Mouse (Mus musculus) left cerebral cortex, adult 8-10 months (tissue): ENCODE measurements at regions not wholly inside any gene's neighbourhood (a gene's known extent, or its start where the extent isn't known, plus 50 kb on each side); places are given as distances from the start of the nearest gene placed in this dataset.

Experiments
- DNase-seq, 2 experiments: peaks; one replicate each; pipeline ENCODE4 v3.0.0; 2022; ENCODE audit warnings: low spot score in 2 of 2

DNA sequence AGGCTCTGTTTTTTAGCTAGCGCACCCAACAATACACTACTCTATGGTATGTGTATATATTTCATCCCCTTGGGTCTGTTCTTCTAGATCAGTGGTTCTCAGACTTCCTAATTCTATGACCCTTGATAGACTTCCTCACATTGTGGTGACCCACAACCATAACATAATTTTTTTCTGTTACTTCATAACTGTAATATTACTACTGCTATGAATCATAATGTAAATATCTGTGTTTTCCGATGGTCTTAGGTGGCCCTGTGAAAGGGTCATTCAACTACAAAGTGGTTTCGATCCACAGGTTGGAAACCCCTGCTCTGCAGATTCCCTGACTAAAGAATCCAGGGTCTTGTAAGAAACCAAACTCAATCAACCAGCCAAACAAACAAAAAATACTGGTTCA, 220.8 kb downstream of the Opa1 start:
- DNase-seq: no peak

DNA sequence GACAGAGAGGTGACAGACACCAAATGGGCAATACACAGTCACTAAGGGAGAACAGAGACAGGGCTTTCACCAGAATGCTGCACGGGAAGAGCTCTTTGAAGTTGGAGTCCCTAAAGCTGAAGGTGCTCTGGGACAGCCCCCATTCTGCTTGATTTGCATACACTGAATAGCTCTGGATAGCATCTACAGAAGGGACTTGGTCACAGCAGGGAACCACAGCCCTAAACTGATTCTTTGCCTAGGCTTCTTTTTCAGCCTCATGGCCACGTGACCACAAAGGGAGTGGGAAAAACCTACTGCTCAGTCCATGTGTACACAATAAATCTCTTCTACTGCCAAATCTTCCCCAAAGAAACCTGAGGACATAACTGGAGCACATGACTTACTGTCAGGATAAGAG, 221.3 kb downstream of the Opa1 start:
- DNase-seq: no peak

DNA sequence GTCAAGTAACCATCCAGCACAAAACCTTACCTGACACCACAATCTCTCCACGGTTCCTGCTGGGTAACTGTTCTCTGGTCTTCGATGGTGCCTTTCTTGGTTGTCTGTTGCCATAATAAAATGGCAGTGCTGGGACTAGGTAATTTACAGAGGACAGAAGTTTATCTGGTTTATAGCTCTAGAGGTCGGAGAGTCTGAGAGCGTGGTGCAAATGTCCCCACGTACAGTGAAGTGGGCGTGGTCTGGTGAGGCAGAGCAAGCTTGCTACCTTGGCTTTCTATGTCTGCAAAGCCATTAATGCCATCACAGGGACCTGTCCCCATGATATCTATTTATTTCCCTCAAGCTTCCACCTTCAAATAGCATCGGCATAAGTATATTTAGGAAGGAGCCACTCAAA, 223.0 kb downstream of the Opa1 start:
- DNase-seq: no peak

DNA sequence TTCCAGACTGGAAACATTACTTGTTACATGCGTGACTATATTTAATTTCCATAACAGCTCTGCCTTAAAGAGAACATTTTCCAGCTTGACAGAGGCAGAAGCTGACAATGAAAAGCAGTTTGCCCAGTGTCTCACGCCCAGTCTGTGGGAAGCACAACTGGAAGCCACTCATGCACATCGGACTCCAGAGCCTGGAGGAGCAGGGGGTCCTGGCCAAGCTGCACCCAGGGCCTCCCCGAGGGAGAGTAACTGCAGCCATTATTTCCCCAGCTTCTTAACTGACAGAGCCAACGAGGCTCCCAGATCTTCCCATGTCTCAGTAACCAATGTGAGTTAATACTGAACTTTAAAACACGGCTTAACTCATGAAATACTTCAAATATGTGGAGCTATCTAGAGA, 223.5 kb downstream of the Opa1 start:
- DNase-seq: no peak

DNA sequence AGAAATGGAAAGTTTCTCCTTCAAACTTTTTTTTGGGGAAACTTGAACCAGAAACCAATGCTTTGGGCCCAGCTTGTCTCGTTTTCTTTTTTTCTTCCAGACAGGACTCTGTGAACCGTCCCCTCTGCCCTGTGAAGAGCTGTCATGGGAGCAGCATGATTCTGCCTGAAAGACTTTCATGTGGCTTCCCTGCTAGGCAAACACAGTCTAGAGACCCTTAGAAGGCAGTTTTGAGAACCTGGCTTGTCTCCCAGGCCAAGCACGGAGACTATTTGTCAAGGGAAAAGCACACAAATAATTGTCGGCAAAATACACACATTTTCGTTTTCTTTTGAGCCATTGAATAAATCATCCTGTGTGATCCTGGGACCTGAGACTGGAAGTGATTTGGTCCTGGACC, 228.7 kb downstream of the Opa1 start:
- DNase-seq: no peak

DNA sequence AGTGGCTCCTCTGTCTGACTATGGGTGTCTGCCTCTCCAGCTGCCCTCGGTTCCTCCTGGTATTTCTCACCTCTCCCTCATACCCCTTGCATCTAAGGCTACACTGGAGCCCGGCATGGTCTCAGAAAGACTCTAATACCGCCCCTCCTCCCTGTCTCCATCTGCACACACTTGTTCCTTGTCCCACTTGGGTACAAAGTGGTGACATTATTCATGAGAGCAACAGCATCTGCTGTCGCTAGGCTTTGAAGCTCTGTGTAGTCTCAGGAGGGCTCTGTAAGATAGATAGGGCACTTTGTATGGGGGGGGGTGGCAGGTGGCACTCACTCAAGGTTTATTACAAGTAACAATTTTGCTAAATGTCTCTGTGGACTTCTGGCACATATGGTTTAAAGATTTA, 229.7 kb downstream of the Opa1 start:
- DNase-seq: no peak

DNA sequence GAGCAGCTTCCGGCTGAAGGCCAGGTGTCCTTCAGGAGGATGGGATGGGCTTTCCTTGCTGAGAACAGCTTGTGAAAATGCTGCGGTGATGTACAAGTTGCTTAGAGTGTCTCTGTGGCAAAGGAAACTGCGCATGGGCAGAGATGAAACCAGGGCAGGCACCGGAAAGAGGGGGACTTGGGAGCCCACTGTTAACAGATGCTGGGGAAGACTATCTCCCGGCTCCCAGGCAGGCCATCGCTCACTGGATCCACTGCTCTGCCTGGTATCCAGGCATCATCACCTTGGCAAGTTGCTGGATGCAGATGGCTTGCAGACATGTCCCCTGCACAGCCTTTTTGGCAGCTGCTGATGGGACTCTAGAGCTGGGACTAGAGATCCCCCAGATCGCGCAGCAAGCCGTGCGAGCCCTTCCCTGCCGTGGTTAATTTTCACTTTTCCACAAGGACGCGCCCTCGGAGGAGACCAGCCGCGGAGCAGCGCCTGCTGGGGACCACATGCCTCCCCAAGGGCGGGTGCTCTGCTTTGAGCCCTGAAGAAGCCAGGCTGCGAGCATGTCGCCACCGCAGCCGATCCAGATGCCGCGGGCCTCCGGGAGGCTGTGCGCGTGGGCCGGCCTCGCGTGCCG, 234.4 kb downstream of the Opa1 start:
- DNase-seq: peak; percentile 42 to 53

DNA sequence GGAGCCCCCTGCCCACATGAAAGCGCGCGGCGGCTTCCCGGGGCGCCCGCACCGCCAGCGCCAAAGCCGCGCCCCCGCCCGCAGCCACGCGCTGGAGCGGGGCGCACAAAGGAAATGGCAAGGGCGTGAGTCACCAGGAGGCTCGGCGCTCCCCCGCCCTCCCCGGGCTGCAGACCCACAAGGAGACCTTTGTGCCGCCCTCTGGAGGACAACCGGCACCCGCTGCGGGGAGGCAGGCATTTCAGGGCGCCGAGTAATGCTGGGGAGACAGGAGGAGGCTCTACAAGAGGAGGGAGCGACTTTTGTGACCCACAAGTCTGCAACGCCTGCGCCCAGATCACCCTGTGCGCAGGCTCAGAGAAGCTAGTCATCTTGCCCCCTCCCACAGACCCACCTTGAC, 234.9 kb downstream of the Opa1 start:
- DNase-seq: peak; percentile 56 to 74

DNA sequence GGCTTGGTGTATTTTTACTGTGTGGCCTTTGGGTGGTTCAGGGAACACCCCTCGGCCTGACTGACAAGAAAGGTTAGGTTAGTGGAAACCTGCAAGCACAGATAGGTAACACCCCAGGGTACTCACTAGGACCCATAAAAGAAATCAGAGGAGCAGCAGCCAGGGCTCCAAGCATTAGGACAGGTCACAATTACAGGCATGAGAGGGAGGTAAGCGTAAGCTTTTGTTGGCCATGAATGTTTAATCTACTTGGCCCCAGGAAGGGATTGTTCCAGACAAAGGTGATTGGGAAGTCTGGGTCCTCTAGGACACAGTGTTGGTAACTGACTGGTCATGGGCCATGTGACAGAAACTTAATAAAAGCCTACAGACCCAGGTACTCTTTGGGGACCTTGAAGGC, 235.5 kb downstream of the Opa1 start:
- no peak for DNase-seq

DNA sequence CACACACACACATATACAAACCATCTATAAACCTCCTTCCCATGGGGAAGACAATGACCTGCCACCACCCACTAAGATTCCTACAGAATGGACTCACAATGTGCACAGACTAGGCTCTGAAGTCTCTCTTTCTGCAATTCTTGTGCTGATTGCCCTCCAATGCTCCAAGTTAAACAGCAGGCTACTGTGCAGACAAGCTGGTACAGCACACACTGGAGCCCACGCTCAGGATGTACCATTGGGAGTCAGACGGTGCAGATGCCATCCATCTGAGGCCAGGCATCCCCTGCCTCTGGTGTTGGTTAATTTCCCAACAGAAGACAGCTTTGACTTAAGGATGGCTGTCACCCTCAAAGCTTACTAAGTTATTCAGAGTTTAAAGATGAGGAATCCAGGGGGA, 236.1 kb downstream of the Opa1 start:
- DNase-seq: peak; percentile 18 to 28

DNA sequence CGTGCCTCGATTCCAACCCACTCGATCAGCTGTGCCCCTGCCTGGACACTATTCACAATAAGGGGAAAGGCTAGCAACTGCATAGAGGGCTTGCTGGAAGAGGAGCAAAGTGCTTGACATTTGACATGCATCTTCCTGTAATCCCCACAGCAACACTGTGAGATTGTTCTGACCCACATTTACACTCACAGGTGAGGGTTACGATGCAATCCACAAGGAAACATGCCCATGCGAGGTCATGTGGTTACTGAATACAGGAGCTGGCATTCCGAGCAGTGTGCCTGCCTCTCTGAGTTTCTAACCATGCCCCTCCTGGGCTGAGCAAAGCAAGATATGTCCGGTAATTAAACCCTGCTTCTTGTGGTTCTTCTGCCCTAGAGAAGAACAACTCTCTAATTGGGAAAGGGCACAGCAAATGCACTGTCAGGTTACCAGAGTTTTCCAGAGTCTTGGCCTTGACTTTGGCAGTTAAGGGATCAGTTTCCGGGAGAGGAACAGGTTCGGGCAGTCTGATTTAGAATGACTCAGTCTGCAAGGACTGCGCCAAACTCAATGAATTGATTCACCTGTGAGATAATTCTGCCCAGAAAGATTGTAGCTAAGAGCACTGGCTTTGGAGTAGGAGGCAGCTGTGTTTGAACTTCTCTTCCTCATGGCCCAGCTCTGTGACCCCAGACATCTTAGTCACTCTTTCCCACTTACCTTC, 236.7 kb downstream of the Opa1 start:
- no peak for DNase-seq

DNA sequence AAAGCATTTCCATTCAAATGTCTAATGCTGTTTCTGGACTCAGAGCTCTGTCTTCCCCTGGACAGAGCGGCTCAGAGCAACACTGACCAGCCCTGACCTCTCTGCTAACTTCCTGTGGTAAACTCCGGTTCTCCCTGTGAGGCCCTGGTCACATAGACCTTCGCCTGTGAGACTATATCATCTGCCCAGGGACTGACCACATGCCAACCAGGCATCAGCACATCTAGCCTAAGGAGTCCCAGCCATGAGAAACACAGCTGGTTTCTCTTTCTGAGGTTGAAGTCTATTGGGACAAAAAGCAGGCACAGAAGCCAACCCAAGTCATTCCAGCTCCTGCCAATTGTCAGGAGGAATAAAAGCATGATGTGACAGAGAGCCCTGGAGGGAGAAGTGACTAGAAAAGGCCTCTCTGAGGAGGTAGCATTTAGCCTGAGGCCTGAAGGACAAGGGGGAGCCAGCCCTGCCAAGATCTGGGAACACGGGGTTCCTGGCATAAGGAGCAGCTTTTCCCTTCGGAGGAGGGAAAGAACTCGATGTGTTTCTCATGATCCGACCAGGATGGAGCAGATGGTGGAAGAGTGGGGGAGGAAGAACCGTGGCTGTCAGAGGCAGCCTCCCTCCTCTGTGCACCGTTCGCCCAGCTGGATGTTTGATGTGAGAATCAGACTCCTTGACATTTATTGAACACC, 237.7 kb downstream of the Opa1 start:
- DNase-seq: peak; percentile 52 to 91

DNA sequence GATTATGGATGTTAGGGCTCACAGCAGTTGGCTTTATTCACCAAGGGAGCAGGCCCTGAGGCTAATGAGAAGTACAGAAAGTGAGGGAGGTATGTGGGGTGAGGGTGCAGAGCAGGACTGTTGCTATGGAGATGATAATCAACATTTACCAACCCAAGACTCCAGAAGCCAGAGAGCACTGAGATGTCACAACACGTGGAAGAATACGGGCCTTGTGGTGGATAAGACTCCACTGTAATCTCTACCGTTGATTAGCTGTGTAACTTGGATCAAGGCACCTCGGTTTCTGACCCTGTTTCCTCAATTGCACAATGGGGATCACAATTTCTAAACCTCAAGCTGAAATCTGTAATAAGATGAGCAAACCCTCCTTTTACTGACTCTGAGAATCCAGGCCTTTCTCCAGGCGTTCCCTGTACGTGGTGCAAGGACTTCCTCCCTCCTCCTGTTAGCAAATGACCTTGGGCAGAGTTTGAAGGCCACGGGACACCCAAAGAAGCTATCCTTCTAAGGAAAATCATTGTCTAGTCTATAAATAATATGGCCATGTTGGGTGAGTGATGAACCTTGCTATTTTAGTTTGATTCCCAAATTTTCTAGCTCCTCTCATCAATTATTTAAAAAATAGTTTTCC, 239.8 kb downstream of the Opa1 start:
- no peak for DNase-seq

DNA sequence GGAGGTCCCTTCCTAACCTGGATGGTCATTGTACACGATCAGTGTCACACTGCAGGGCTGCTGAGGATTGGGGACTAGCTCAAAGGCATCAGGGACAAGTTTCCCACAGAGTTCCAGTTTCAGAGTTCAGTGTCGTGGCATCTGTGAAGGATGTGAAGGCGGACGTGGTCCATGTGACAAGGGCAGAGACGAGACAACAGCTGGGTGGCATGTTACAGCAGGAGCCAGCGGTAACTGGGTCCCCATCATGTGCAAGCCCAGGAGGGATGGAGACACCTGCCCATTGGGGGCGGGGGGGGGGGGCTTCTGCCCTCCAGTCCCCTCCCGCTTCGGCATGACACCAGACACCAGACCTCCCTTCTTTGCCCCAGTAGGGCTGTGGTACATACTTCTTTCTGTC, 241.6 kb downstream of the Opa1 start:
- DNase-seq: no peak

DNA sequence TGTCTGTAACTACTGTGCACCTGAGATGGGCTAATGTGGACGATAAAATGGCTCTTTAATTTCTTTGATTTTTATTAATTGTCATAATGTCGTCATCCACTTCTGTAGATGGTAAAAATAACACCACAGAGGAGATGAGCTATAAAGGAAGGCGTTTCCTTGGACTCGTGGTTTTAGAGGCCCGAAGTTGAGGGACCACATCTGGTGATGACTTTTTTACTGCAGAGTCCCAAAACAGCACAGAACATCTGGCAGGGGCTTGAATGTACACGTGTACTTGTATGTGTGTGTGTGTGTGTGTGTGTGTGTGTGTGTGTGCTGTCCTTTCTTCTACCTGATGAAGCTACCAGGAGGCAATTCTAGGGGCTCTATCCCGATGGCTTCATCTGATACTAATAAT, 242.1 kb upstream of the Hes1 start:
- DNase-seq: no peak

DNA sequence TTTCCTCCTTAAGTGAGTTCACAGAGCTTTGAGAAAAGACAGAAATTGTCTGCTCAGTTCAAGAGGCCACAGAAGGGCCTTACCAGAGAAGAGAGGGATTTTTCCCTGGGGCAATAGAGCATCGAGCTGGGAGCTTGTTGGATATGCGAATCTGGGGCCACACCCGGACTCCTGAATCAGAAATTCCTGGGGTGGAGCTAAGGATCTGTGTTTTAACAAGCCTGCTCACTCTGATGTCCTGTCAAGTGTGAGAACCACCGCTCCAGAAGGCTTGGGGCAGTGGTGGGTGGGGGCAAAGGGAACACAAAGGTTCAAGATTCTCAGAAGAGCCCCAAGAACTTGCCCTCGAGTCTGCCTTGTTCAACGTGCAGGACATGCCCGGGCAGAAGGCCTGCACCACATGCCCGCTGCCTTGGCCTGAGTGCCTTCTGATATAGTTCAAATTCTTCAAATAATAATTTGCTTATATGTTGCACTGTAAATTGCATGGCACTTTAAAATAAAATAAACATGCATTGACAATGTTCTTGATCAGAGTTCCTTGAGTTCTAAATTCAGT, 241.3 kb upstream of the Hes1 start:
- no peak for DNase-seq

DNA sequence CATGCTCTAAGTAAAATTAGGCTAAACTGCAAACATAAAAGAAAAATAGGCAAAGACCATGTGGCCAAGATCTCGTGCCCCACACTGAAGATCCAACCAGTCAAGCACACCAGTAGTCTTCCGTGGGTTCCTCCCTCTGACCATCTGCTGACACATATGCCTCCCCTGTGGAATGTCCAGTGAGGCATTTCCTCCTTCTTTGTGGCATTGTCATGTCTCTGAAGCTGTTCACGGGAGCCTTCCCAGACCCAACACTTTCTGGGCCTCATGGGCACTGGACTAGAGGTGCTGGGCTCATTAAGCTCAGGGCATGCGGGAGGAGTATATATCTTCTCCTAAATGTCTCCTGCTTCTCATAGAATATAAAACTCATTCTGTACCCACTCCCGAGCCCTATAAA, 237.3 kb upstream of the Hes1 start:
- DNase-seq: no peak

DNA sequence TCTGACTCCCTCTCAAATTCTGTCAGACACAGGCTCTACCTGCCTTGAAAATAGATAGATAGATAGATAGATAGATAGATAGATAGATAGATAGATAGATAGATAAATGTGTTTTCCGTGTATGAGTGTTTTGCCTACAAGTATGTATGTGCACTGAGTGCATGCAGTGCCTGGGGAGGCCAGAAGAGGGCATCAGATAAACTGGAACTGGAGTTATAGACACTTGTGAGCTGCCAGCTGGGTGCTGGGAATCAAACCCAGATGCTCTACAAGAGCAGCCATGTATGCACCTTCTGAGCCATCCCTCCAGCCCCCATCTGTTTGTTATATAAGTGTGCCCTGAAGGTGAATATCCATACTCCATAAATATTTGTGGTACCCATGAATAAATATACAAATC, 236.4 kb upstream of the Hes1 start:
- no peak for DNase-seq

DNA sequence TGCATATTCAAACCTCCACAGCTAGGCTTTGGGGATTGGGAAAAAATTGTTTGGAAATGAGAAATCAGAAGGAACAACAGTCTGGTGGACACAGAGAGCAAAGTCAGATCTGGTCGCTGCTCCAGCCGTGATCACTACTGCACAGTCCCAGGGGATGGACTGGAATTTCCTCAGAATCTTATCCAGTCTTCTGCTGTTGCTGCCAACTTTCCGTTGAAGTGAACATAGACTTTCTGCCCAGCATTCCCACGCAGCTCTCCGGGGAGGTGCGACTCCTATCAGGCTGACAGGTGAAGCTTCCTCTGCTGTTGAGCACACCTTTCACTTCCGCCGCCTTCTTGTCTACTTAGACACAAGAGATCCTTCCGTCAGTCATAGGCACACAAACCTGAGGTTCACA, 234.7 kb upstream of the Hes1 start:
- no peak for DNase-seq

DNA sequence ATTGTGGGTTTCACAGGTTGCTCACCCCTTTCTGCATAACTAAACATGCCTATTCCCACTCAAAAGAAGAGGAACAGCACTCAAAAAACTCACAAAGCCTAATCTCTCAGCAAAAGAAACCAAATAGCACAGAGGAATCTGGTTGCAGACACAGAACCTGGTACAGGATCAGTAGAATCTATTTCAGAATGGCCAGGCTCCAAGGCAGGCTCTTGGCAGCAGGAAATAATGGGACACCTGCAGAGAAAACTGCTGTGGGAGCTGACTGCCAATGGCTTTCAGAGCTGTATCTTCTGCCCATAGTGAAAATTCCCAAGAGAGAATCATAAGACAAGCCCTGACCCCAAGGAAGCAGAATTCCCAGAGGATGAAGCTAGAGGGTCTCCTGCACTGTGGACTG, 234.1 kb upstream of the Hes1 start:
- peak in 1 of 2 experiments; percentile 32 for DNase-seq

DNA sequence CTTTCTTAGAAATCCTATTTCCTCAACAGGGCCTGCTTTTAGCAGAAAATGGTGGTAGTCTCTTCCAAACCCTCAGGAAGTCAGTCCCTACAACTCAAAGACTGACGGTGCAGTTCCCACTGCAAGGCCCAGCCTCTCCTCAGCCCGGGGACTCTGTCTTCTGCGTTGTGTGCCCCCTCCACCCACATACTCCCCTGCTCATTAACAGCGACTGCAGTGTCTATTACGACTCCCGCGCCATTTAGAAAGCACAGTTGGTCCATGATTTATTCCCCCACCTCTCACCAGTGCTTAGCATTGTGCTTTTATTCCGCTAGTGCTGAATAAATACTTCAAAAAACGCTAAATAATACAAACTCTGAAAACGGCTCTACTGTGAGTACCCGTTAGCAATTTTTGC, 230.9 kb upstream of the Hes1 start:
- no peak for DNase-seq

DNA sequence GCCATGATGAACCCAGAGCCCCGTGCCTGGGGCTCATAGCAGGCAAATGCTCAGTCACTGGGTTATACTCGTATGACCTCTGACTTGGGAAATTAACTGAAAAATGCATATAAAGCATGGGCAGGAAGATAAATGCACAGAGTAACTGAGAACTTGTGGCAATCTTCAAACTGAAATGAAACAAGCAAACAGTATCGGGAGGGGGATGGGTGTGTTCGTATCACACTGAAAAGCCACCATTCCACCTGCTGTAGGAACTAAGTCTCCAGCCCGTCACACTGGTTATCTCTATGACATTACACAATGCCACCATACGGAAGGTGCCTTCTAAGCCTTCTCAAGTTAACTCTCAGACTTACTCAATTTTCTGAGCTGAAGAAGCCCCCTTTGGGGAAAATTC, 230.3 kb upstream of the Hes1 start:
- DNase-seq: no peak
